In genomic region chr1:182518143-182518680, GRCm38 (mm10) we compare ENCODE assay signal across 9 mouse cellular contexts. TPM values are rescaled to one million over a fixed set of nuclear protein-coding genes. Genes with fewer than 3 reads are reported as not detected.
A peak's percentile ranks its signal among the peaks of the same experiment; 100 is the strongest.
DNase-seq lines count a peak whose midpoint lies in the region; ATAC-seq and TF ChIP-seq lines count a peak whose summit lies in the region.
"Had no signal": no experiment of that assay in that cellular context is flagged by ENCODE, and none has a peak within 500 bp of the region (broad histone marks: within the 10 kb centered on the region; RNA-seq: fewer than 3 reads in every experiment).

No protein-coding gene starts in this region.

- H3K4me1 ChIP-seq in kidney, postnatal 0 days (replicated peaks; ENCODE audit: insufficient read depth, low read length) = peaks cover 24% of the 10 kb centered on the region
- H3K4me1 ChIP-seq in embryonic facial prominence, embryonic 14.5 days (ENCODE audit: control insufficient read depth, insufficient read depth, low read length) = peaks cover 50% of the 10 kb centered on the region
- H3K4me1 ChIP-seq in stomach, embryonic 16.5 days (ENCODE audit: control insufficient read depth, insufficient read depth, low read length) = peaks cover 49% of the 10 kb centered on the region

- H3K27ac ChIP-seq in kidney, postnatal 0 days = no peak overlapping the region
- H3K27ac ChIP-seq in embryonic facial prominence, embryonic 14.5 days (replicated peaks; ENCODE audit: low read depth, low read length) = no peak overlapping the region
- H3K27ac ChIP-seq in stomach, embryonic 16.5 days (ENCODE audit: low read length) = 0 out of 2 replicates have a peak overlapping the region, but pooled peaks have one; percentile 12

- H3K9me3 ChIP-seq in kidney, postnatal 0 days (replicated peaks; ENCODE audit: low read length) = no peaks in the 10 kb centered on the region
- H3K9me3 ChIP-seq in embryonic facial prominence, embryonic 14.5 days (ENCODE audit: control insufficient read depth, low read length) = no peaks in the 10 kb centered on the region
- no peaks in the 10 kb centered on the region for H3K9me3 ChIP-seq in stomach, embryonic 16.5 days (replicated peaks; ENCODE audit: control insufficient read depth, low read length)

- no peak for ATAC-seq in kidney, postnatal 0 days (replicated peaks; ENCODE audit: low FRiP score, low read depth)
- ATAC-seq in embryonic facial prominence, embryonic 14.5 days (ENCODE audit: low read depth) = no peak
- ATAC-seq in stomach, embryonic 16.5 days (ENCODE audit: insufficient read depth, low FRiP score) = no peak

- peak overlapping the region; percentile 86 for H3K4me2 ChIP-seq in kidney, postnatal 0 days (ENCODE audit: low read length)
- H3K4me2 ChIP-seq in embryonic facial prominence, embryonic 14.5 days (ENCODE audit: low read depth, low read length) = peak overlapping the region; percentile 69
- H3K4me2 ChIP-seq in stomach, embryonic 16.5 days (ENCODE audit: low read depth, low read length) = peak overlapping the region; percentile 68

- no peak overlapping the region for H3K9ac ChIP-seq in kidney, postnatal 0 days (ENCODE audit: low read depth, low read length)
- no peak overlapping the region for H3K9ac ChIP-seq in embryonic facial prominence, embryonic 14.5 days (ENCODE audit: low read depth, low read length)
- H3K9ac ChIP-seq in stomach, embryonic 16.5 days (ENCODE audit: low read length) = no peak overlapping the region

- intact Hi-C loops in heart, postnatal 25 days (cut with DNase I) = no loop called here

- 63% methylated on average over 10 of the region's 10 CpGs for WGBS in kidney, postnatal 0 days
- WGBS in embryonic facial prominence, embryonic 14.5 days = 57% methylated on average over 10 of the region's 10 CpGs
- WGBS in stomach, embryonic 16.5 days = 81% methylated on average over 10 of the region's 10 CpGs

- H3K27me3 ChIP-seq in kidney, postnatal 0 days (ENCODE audit: insufficient read depth, low read length) = no peaks in the 10 kb centered on the region
- H3K27me3 ChIP-seq in embryonic facial prominence, embryonic 14.5 days (replicated peaks; ENCODE audit: control insufficient read depth, insufficient read depth, low read length) = no peaks in the 10 kb centered on the region
- no peaks in the 10 kb centered on the region for H3K27me3 ChIP-seq in stomach, embryonic 16.5 days (ENCODE audit: control insufficient read depth, insufficient read depth, low read length)

- no peak overlapping the region for H3K4me3 ChIP-seq in kidney, postnatal 0 days (replicated peaks; ENCODE audit: low read depth, low read length)
- peak overlapping the region; percentile 67 for H3K4me3 ChIP-seq in embryonic facial prominence, embryonic 14.5 days (ENCODE audit: low read depth, low read length)
- H3K4me3 ChIP-seq in stomach, embryonic 16.5 days (replicated peaks; ENCODE audit: low read length) = 0 out of 2 replicates have a peak overlapping the region, but pooled peaks have one; percentile 60

- TF ChIP-seq CTCF in kidney, postnatal 0 days (IDR thresholded peaks at IDR 0.05; ENCODE audit: low read depth) = no peak

- peak; percentile 88 for DNase-seq in heart, adult 11 months
- no peak for DNase-seq in heart, postnatal 25 days (ENCODE audit: low spot score)
- no peak for DNase-seq in kidney, postnatal 0 days (ENCODE audit: low spot score)
- DNase-seq in kidney, postnatal 36 days = no peak
- no peak for DNase-seq in embryonic facial prominence, embryonic 14.5 days (ENCODE audit: low spot score)
- DNase-seq in lung, postnatal 25 days (ENCODE audit: low spot score) = no peak
- DNase-seq in ovary, postnatal 36 days (ENCODE audit: low spot score) = no peak

- H3K36me3 ChIP-seq in kidney, postnatal 0 days (ENCODE audit: insufficient read depth, low read length) = 0 out of 2 replicates have a peak, but pooled peaks cover 3% of the 10 kb centered on the region
- peaks cover 14% of the 10 kb centered on the region for H3K36me3 ChIP-seq in embryonic facial prominence, embryonic 14.5 days (ENCODE audit: control insufficient read depth, insufficient read depth, low read length)
- H3K36me3 ChIP-seq in stomach, embryonic 16.5 days (ENCODE audit: control insufficient read depth, insufficient read depth, low read length) = no peaks in the 10 kb centered on the region

RNA-seq across cellular contexts. Expression of gene Capn2, which starts 0.8 kb away (rescaled TPM):
- total RNA-seq in heart, postnatal 25 days (2021) = 10 to 100 TPM; 63.3 to 73.1 TPM
- polyA plus RNA-seq in kidney, postnatal 0 days (2015; fragmentation: Nextera tagmentation; extraction: Ambion mirVana) = 95.1 and 106 TPM in 2 replicates
- polyA plus RNA-seq in embryonic facial prominence, embryonic 14.5 days (2014; fragmentation: Nextera tagmentation; extraction: Ambion mirVana) = 115 and 117 TPM in 2 replicates
- polyA plus RNA-seq in stomach, embryonic 16.5 days (2015; fragmentation: Nextera tagmentation; extraction: Ambion mirVana) = 127 and 139 TPM in 2 replicates

RNA-seq across cellular contexts. Expression of gene Capn8, which starts 46.6 kb away (rescaled TPM):
- not detected for total RNA-seq in heart, postnatal 25 days (2021)
- polyA plus RNA-seq in kidney, postnatal 0 days (2015; fragmentation: Nextera tagmentation; extraction: Ambion mirVana) = 0.11 and 0.13 TPM in 2 replicates
- polyA plus RNA-seq in embryonic facial prominence, embryonic 14.5 days (2014; fragmentation: Nextera tagmentation; extraction: Ambion mirVana) = 0.07 and 0.16 TPM in 2 replicates
- polyA plus RNA-seq in stomach, embryonic 16.5 days (2015; fragmentation: Nextera tagmentation; extraction: Ambion mirVana) = 3.3 and 4.9 TPM in 2 replicates
- total RNA-seq: ES-E14 had no signal
